Mouse (Mus musculus): ENCODE measurements at regions not wholly inside any gene's neighbourhood (a gene's known extent, or its start where the extent isn't known, plus 50 kb on each side); places are given as distances from the start of the nearest gene placed in this dataset.
A peak's percentile ranks its signal among the peaks of the same experiment; 100 is the strongest.

GRCm38 (mm10) chr13:82073343-82073742 is 290.5 kb downstream of the Cetn3 start (continued):
- TF ChIP-seq USF2 (IDR thresholded peaks at IDR 0.05; ENCODE audit: borderline replicate concordance in 1 of 2, insufficient read depth in 1 of 2, low read depth in 1 of 2, low read length in 2 of 2) (0 out of 4 replicates have a peak, but pooled peaks of 1 of the 2 experiments have one; percentile 18), NELFE (IDR thresholded peaks at IDR 0.05; ENCODE audit: low read depth, low read length) (no peak), MYB (IDR thresholded peaks at IDR 0.05; ENCODE audit: low read depth, low read length) (peak; percentile 58; the same call in 1 of the 2 replicates), JUND (IDR thresholded peaks at IDR 0.05; ENCODE audit: low read depth, low read length) (no peak), ZKSCAN1 (IDR thresholded peaks at IDR 0.05; ENCODE audit: low read depth, low read length) (no peak), MEF2A (IDR thresholded peaks at IDR 0.05; ENCODE audit: extremely low read depth, insufficient replicate concordance, low read depth, low read length, poor library complexity, severe bottlenecking) (no peak), CHD1 (IDR thresholded peaks at IDR 0.05; ENCODE audit: low read depth, low read length) (no peak), NRF1 (IDR thresholded peaks at IDR 0.05; ENCODE audit: insufficient read depth, low read depth, low read length, poor library complexity, severe bottlenecking) (no peak), MAFK (IDR thresholded peaks at IDR 0.05; ENCODE audit: borderline replicate concordance, low read depth, low read length) (no peak), TCF12 (IDR thresholded peaks at IDR 0.05; ENCODE audit: low read depth, low read length) (peak; percentile 43; the same call in 1 of the 2 replicates), ZNF384 (IDR thresholded peaks at IDR 0.05; ENCODE audit: low read depth, low read length) (no peak), SMC3 (IDR thresholded peaks at IDR 0.05; ENCODE audit: low read depth, low read length) (no peak), UBTF (IDR thresholded peaks at IDR 0.05; ENCODE audit: borderline replicate concordance, insufficient read depth, low read depth, low read length) (no peak), GABPA (IDR thresholded peaks at IDR 0.05; ENCODE audit: low read depth, low read length) (no peak), EP300 (IDR thresholded peaks at IDR 0.05; ENCODE audit: low read depth in 1 of 2, low read length in 2 of 2) (peak; percentile 71 to 85), KAT2A (conservative IDR thresholded peaks at IDR 0.05; ENCODE audit: low read depth, low read length) (no peak), CTCF (IDR thresholded peaks at IDR 0.05 in 2 of 3, conservative IDR thresholded peaks at IDR 0.05 in 1 of 3; ENCODE audit: control insufficient read depth in 1 of 3, insufficient read depth in 1 of 3, low read depth in 2 of 3, low read length in 3 of 3, poor library complexity in 1 of 3, severe bottlenecking in 1 of 3) (no peak), RAD21 (IDR thresholded peaks at IDR 0.05; ENCODE audit: low read depth, low read length) (no peak), POLR2AphosphoS2 (IDR thresholded peaks at IDR 0.05; ENCODE audit: low read length) (no peak)

DNA sequence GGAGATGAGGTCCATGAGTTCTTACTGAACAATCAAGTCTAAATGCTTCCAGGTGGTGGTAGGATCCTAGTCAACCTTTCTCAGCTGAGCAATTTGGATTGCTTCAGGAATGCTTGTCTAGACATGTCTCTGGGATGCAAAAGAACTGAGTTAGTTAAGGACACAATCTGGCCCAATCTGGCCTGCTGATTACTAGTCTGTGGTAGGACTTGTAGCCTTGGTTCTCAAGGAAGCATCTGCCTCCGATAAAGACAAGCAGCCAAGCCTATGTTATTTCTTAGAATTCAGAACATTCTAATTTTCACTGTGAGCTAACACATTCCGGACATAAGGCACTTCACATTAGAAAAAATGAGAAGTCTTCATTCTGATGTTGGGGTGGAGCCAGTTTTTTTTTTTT is 298.5 kb downstream of the Cetn3 start:
- no peaks in the 10 kb centered on the region for H3K27me3 ChIP-seq (ENCODE audit: control insufficient read depth in 1 of 2, insufficient read depth in 2 of 2, low read length in 2 of 2)
- no peaks in the 10 kb centered on the region for H3K4me1 ChIP-seq (ENCODE audit: control insufficient read depth in 1 of 2, insufficient read depth in 2 of 2, low read length in 2 of 2)
- TF ChIP-seq E2F4 (IDR thresholded peaks at IDR 0.05; ENCODE audit: borderline replicate concordance, low read depth, low read length) = no peak
- TF ChIP-seq ZNF384 (IDR thresholded peaks at IDR 0.05; ENCODE audit: low read depth, low read length) = peak; percentile 66
- TF ChIP-seq ZMIZ1 (IDR thresholded peaks at IDR 0.05; ENCODE audit: low read depth, low read length) = no peak
- TF ChIP-seq HCFC1 (IDR thresholded peaks at IDR 0.05; ENCODE audit: low read depth, low read length) = no peak
- no peak for TF ChIP-seq MYB (IDR thresholded peaks at IDR 0.05; ENCODE audit: low read depth, low read length)
- no peak for TF ChIP-seq ELF1 (IDR thresholded peaks at IDR 0.05; ENCODE audit: low read depth, low read length)
- no peak for TF ChIP-seq GABPA (IDR thresholded peaks at IDR 0.05; ENCODE audit: low read depth, low read length)
- TF ChIP-seq BHLHE40 (IDR thresholded peaks at IDR 0.05; ENCODE audit: borderline replicate concordance, low read depth, low read length) = no peak
- H3K79me2 ChIP-seq (ENCODE audit: control insufficient read depth, insufficient read depth, low read length, poor library complexity) = no peaks in the 10 kb centered on the region
- H3K27ac ChIP-seq (ENCODE audit: control insufficient read depth, low read depth, low read length) = no peak overlapping the region
- no peaks in the 10 kb centered on the region for H3K36me3 ChIP-seq (ENCODE audit: control insufficient read depth in 1 of 2, insufficient read depth in 2 of 2, low read length in 2 of 2)
- no peaks in the 10 kb centered on the region for H3K9me3 ChIP-seq (replicated peaks; ENCODE audit: insufficient read depth, low read length)
- DNase-seq (ENCODE audit: low read depth, low spot score) = no peak
- no peak overlapping the region for H3K9ac ChIP-seq (ENCODE audit: control insufficient read depth, low read depth, low read length, poor library complexity, severe bottlenecking)
- no peak overlapping the region for H3K4me3 ChIP-seq (ENCODE audit: control insufficient read depth in 1 of 2, insufficient read depth in 1 of 2, low read depth in 2 of 2, low read length in 2 of 2)

Data from MEL (cell line).